Mouse (Mus musculus): ENCODE results near the gene Trim80. TPM values are rescaled to one million over a fixed set of nuclear protein-coding genes. Genes with fewer than 3 reads are reported as not detected.

Gene Trim80
- polyA plus RNA-seq, 1 experiment: 0.15 TPM

DNA sequence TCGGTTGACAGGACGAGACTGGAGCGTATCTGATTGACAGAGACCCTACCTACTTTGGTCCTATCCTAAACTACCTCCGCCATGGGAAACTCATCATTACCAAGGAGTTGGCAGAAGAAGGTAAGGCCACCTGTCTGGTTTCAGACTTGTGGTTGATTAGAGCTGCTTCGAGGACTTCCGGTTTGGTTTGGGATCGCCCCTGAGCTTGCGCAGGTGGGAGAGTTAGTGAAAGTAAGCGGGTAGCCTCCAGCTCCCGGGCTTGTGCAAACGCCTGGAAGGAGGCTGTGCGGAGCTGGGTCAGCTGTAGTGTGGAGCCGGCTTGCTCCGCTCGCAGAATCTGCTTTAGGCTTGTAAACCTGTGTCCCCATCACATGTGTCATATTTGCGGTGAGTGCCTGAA, 18.4 kb upstream of the Trim80 start:
- TF ChIP-seq CTCF (IDR thresholded peaks at IDR 0.05; ENCODE audit: borderline replicate concordance, insufficient read depth, low read depth, low read length): no peak
- TF ChIP-seq POLR2A (IDR thresholded peaks at IDR 0.05; ENCODE audit: borderline replicate concordance, insufficient read depth, low read length): no peak
- 77% methylated on average over 16 of the region's 16 CpGs for WGBS

DNA sequence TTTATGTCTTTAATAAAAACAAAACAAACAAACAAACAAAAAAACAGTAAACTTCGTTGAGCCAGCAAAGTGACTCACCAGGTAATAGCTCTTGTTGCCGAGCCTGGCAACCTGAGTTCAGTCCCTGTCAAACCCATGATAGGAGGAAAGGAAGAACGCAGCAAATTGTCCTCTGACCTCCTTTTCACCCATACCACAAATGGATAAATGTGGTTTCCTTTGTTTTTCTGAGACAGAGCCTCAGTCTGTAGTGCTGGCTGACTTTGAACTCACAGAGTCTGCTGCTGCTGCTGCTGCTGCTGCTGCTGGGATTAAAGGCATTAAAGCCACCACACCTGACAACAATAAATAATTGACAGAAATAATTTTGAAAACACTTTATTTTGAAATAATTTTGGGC, 17.3 kb upstream of the Trim80 start:
- Histone ChIP-seq H3K27ac (ENCODE audit: insufficient read depth, low read length) (no peak overlapping the region), H3K27me3 (ENCODE audit: control insufficient read depth, insufficient read depth, low read length) (no peaks in the 10 kb centered on the region), H3K4me3 (replicated peaks; ENCODE audit: insufficient read depth, low read depth, low read length) (no peak overlapping the region), H3K4me1 (ENCODE audit: control insufficient read depth, insufficient read depth, low read length) (peaks cover 13% of the 10 kb centered on the region; the same call in 1 of the 2 replicates)
- WGBS: 78% methylated on average over 3 of the region's 3 CpGs
- no peak for DNase-seq
- TF ChIP-seq POLR2A (IDR thresholded peaks at IDR 0.05; ENCODE audit: borderline replicate concordance, insufficient read depth, low read length): no peak
- no peak for TF ChIP-seq CTCF (IDR thresholded peaks at IDR 0.05; ENCODE audit: borderline replicate concordance, insufficient read depth, low read depth, low read length)

More for the DNA sequence above, 18.4 kb upstream of the Trim80 start:
- no peaks in the 10 kb centered on the region for H3K27me3 ChIP-seq (ENCODE audit: control insufficient read depth, insufficient read depth, low read length)
- DNase-seq: peak in 1 of 2 experiments; percentile 44
- peak overlapping the region; percentile 20 for H3K4me3 ChIP-seq (replicated peaks; ENCODE audit: insufficient read depth, low read depth, low read length)
- peaks cover 4% of the 10 kb centered on the region; the same call in 1 of the 2 replicates for H3K4me1 ChIP-seq (ENCODE audit: control insufficient read depth, insufficient read depth, low read length)
- no peak overlapping the region for H3K27ac ChIP-seq (ENCODE audit: insufficient read depth, low read length)

GRCm38 (mm10) chr11:115424666-115425065, 15.7 kb upstream of the Trim80 start:
- TF ChIP-seq CTCF (IDR thresholded peaks at IDR 0.05; ENCODE audit: borderline replicate concordance, insufficient read depth, low read depth, low read length) (no peak), POLR2A (IDR thresholded peaks at IDR 0.05; ENCODE audit: borderline replicate concordance, insufficient read depth, low read length) (no peak)
- WGBS: 86% methylated on average over 7 of the region's 7 CpGs
- Histone ChIP-seq H3K4me3 (replicated peaks; ENCODE audit: insufficient read depth, low read depth, low read length) (no peak overlapping the region), H3K4me1 (ENCODE audit: control insufficient read depth, insufficient read depth, low read length) (peaks cover 23% of the 10 kb centered on the region), H3K27me3 (ENCODE audit: control insufficient read depth, insufficient read depth, low read length) (no peaks in the 10 kb centered on the region), H3K27ac (ENCODE audit: insufficient read depth, low read length) (no peak overlapping the region)
- no peak for DNase-seq

GRCm38 (mm10) chr11:115425671-115426070, 14.7 kb upstream of the Trim80 start:
- no peak for TF ChIP-seq POLR2A (IDR thresholded peaks at IDR 0.05; ENCODE audit: borderline replicate concordance, insufficient read depth, low read length)
- no peak for TF ChIP-seq CTCF (IDR thresholded peaks at IDR 0.05; ENCODE audit: borderline replicate concordance, insufficient read depth, low read depth, low read length)
- no peak for DNase-seq
- 80% methylated on average over 6 of the region's 6 CpGs for WGBS
- H3K27me3 ChIP-seq (ENCODE audit: control insufficient read depth, insufficient read depth, low read length): no peaks in the 10 kb centered on the region
- peaks cover 23% of the 10 kb centered on the region for H3K4me1 ChIP-seq (ENCODE audit: control insufficient read depth, insufficient read depth, low read length)
- no peak overlapping the region for H3K4me3 ChIP-seq (replicated peaks; ENCODE audit: insufficient read depth, low read depth, low read length)
- H3K27ac ChIP-seq (ENCODE audit: insufficient read depth, low read length): no peak overlapping the region

GRCm38 (mm10) chr11:115427482-115428331, 12.6 kb upstream of the Trim80 start:
- peak; percentile 11; the same call in 1 of the 2 replicates for TF ChIP-seq POLR2A (IDR thresholded peaks at IDR 0.05; ENCODE audit: borderline replicate concordance, insufficient read depth, low read length)
- peak; percentile 75 for TF ChIP-seq CTCF (IDR thresholded peaks at IDR 0.05; ENCODE audit: borderline replicate concordance, insufficient read depth, low read depth, low read length)
- Histone ChIP-seq H3K4me3 (replicated peaks; ENCODE audit: insufficient read depth, low read depth, low read length) (peak overlapping the region; percentile 8), H3K27ac (ENCODE audit: insufficient read depth, low read length) (peak overlapping the region; percentile 39), H3K27me3 (ENCODE audit: control insufficient read depth, insufficient read depth, low read length) (no peaks in the 10 kb centered on the region), H3K4me1 (ENCODE audit: control insufficient read depth, insufficient read depth, low read length) (peaks cover 23% of the 10 kb centered on the region)
- peak; percentile 81 to 82 for DNase-seq
- WGBS: 19% methylated on average over 20 of the region's 20 CpGs

- Histone ChIP-seq H3K27ac (ENCODE audit: insufficient read depth, low read length) (0 out of 2 replicates have a peak overlapping the region, but pooled peaks have one; percentile 15), H3K4me1 (ENCODE audit: control insufficient read depth, insufficient read depth, low read length) (peaks cover 23% of the 10 kb centered on the region), H3K27me3 (ENCODE audit: control insufficient read depth, insufficient read depth, low read length) (no peaks in the 10 kb centered on the region), H3K4me3 (replicated peaks; ENCODE audit: insufficient read depth, low read depth, low read length) (no peak overlapping the region)
- peak; percentile 48 to 58 for DNase-seq
- TF ChIP-seq POLR2A (IDR thresholded peaks at IDR 0.05; ENCODE audit: borderline replicate concordance, insufficient read depth, low read length) (no peak), CTCF (IDR thresholded peaks at IDR 0.05; ENCODE audit: borderline replicate concordance, insufficient read depth, low read depth, low read length) (no peak)
- WGBS: 32% methylated on average over 7 of the region's 7 CpGs
Measured at GRCm38 (mm10) chr11:115429307-115429706, 11.0 kb upstream of the Trim80 start.

DNA sequence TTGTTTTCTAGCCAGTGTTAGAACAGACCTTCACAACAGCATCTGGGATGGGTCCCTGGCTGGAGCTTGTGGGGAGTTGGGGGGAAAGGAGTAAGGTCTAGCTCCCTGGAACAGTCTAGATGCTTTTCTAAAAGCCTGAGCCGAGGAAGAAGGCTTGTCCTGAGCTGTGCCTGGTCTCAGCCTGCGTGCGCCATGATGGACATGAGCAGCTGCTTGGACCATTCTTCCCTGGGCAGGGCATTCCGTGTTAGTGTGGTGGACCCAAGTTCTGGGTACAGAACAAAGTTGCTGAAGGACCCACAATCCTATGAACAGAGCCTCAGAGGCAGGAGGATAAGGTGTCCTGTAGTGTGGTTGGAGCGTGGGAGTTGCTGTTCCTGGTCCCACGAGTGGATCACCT, 9.8 kb upstream of the Trim80 start:
- Histone ChIP-seq H3K27me3 (ENCODE audit: control insufficient read depth, insufficient read depth, low read length) (no peaks in the 10 kb centered on the region), H3K27ac (ENCODE audit: insufficient read depth, low read length) (no peak overlapping the region), H3K4me3 (replicated peaks; ENCODE audit: insufficient read depth, low read depth, low read length) (no peak overlapping the region), H3K4me1 (ENCODE audit: control insufficient read depth, insufficient read depth, low read length) (peaks cover 23% of the 10 kb centered on the region)
- no peak for DNase-seq
- TF ChIP-seq CTCF (IDR thresholded peaks at IDR 0.05; ENCODE audit: borderline replicate concordance, insufficient read depth, low read depth, low read length) (no peak), POLR2A (IDR thresholded peaks at IDR 0.05; ENCODE audit: borderline replicate concordance, insufficient read depth, low read length) (no peak)
- 91% methylated on average over 6 of the region's 6 CpGs for WGBS

GRCm38 (mm10) chr11:115432814-115433213, 7.5 kb upstream of the Trim80 start:
- DNase-seq: no peak
- no peak for TF ChIP-seq CTCF (IDR thresholded peaks at IDR 0.05; ENCODE audit: borderline replicate concordance, insufficient read depth, low read depth, low read length)
- no peak for TF ChIP-seq POLR2A (IDR thresholded peaks at IDR 0.05; ENCODE audit: borderline replicate concordance, insufficient read depth, low read length)
- no peak overlapping the region for H3K4me3 ChIP-seq (replicated peaks; ENCODE audit: insufficient read depth, low read depth, low read length)
- H3K27me3 ChIP-seq (ENCODE audit: control insufficient read depth, insufficient read depth, low read length): no peaks in the 10 kb centered on the region
- 68% methylated on average over 4 of the region's 4 CpGs for WGBS
- H3K4me1 ChIP-seq (ENCODE audit: control insufficient read depth, insufficient read depth, low read length): peaks cover 25% of the 10 kb centered on the region
- no peak overlapping the region for H3K27ac ChIP-seq (ENCODE audit: insufficient read depth, low read length)
